Mouse (Mus musculus) cortical plate, adult 2 months (tissue): ENCODE measurements around the gene Traf3ip3.

Experiments
- CTCF ChIP-seq: fragments of 200-500 bp; IDR thresholded peaks from 2 replicates; pipeline ENCODE4 v1.5.1; 2011; ENCODE audit warnings: mild to moderate bottlenecking, control low read depth, low read length; ENCODE audit not compliant: insufficient read depth; ENCODE audit errors: extremely low read depth
- POLR2A ChIP-seq: fragments of 200-500 bp; IDR thresholded peaks from 2 replicates; pipeline ENCODE4 v1.6.1; 2011; ENCODE audit warnings: mild to moderate bottlenecking, low read length, control low read depth; ENCODE audit not compliant: insufficient read depth; ENCODE audit errors: extremely low read depth

- TF ChIP-seq CTCF (no peak), POLR2A (no peak)
Measured at GRCm38 (mm10) chr1:193129321-193129720, 72.2 kb downstream of the Traf3ip3 start.
